Mouse (Mus musculus) cerebellum, adult 9-11 months (tissue): Measurements from ENCODE around the gene Magoh.

Experiments
- DNase-seq: peaks from one replicate; pipeline ENCODE4 v3.0.0; 2022

Magoh gene

GRCm38 (mm10) chr4:107889731-107890432 is 10.3 kb downstream of the Magoh start, which contains the start of gene 0610037L13Rik:
0610037L13Rik (plus strand) TSS chr4:107889813.
- DNase-seq = peak; percentile 97

- DNase-seq = no peak
Measured at GRCm38 (mm10) chr4:107892663-107893062, 13.1 kb downstream of the Magoh start.

GRCm38 (mm10) chr4:107899211-107899927 is 19.8 kb downstream of the Magoh start:
- no peak for DNase-seq

- DNase-seq = no peak
Measured at GRCm38 (mm10) chr4:107900206-107900605, 20.7 kb downstream of the Magoh start.

GRCm38 (mm10) chr4:107904252-107904651 is 24.7 kb downstream of the Magoh start:
- DNase-seq = no peak

- DNase-seq = no peak
Measured at GRCm38 (mm10) chr4:107906561-107906960, 27.0 kb downstream of the Magoh start.

GRCm38 (mm10) chr4:107910020-107910419 is 30.5 kb downstream of the Magoh start:
- no peak for DNase-seq

GRCm38 (mm10) chr4:107920336-107920735 is 40.8 kb downstream of the Magoh start:
- DNase-seq = no peak

GRCm38 (mm10) chr4:107921152-107921695 is 41.7 kb downstream of the Magoh start:
- no peak for DNase-seq

- no peak for DNase-seq
Measured at GRCm38 (mm10) chr4:107921952-107922351, 42.4 kb downstream of the Magoh start.

GRCm38 (mm10) chr4:107923145-107923802 is 43.7 kb downstream of the Magoh start, which contains the start of gene Cpt2:
Cpt2 (minus strand) TSS chr4:107923610.
- peak; percentile 86 for DNase-seq

GRCm38 (mm10) chr4:107923803-107924194 is 44.2 kb downstream of the Magoh start:
- no peak for DNase-seq

- DNase-seq = no peak
Measured at GRCm38 (mm10) chr4:107928269-107928668, 48.7 kb downstream of the Magoh start.

GRCm38 (mm10) chr4:107928726-107929125 is 49.2 kb downstream of the Magoh start:
- DNase-seq = no peak

GRCm38 (mm10) chr4:107931453-107931852 is 51.9 kb downstream of the Magoh start:
- no peak for DNase-seq

- DNase-seq = no peak
Measured at GRCm38 (mm10) chr4:107933239-107933638, 53.7 kb downstream of the Magoh start.

- no peak for DNase-seq
Measured at GRCm38 (mm10) chr4:107935254-107935653, 55.7 kb downstream of the Magoh start.
